Mouse (Mus musculus) ovary, adult 10 weeks (tissue): ENCODE results near the gene Brd3os. TPM values are rescaled to one million over a fixed set of nuclear protein-coding genes. Genes with fewer than 3 reads are reported as not detected.

Experiments
- polyA plus RNA-seq: library from polyadenylated mRNA; stranded (reverse); fragments of 350-450 nt; fragmentation: Illumina TruSeq; extraction: RNeasy Lipid Tissue Mini Kit (QIAGEN cat#74804); gene quantifications from one replicate; pipeline ENCODE4 v1.2.3, GENCODE M21; 2014

The Brd3os gene
- polyA plus RNA-seq = 3.2 TPM

GRCm38 (mm10) chr2:27441767-27442707 lies at the start of gene Brd3os:
TSS of gene Brd3os (plus strand) at chr2:27442324.

DNA sequence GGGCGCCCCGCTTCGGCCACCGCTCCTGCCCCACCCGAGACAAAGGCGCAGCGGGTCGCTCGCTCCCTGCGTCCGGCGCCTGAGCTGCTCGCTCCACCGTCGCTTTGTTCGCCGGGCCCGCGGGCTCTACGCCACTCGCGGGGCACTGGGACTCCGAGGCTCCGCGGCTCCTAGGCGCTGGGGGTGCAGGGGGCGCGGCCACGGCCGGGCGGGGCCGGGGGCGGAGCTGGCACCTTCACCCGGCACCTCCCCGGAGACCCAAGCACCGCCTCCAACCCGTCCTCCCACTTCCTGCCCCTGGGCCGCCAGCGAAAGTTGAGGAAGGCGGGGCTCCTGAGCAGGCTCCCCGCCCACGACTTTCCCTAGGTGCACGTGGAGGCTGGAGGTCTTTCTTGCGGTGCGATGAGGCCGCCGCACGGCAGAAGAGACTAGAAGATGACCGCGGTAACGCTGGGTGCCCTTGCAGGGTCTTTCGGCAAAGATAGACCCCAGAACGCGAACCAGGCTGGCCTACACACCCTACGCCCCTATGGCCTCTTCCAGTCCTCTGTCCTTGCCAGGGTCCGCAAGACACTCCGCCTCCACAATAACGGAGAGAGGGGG lies 15.2 kb upstream of the Brd3os start, which contains the start of gene Vav2:
Gene Vav2 (minus strand): TSS at position 179 of the 603 bp plus-strand sequence.

Other genes starting within 250 kb of the Brd3os start
- 2.1 TPM for gene Sardh, start 194.0 kb upstream of the Brd3os start, polyA plus RNA-seq
- 3.9 TPM for gene Vav2, start 15.3 kb upstream of the Brd3os start, polyA plus RNA-seq
- gene Brd3, start 65.3 kb downstream of the Brd3os start, polyA plus RNA-seq = 37.3 TPM
- 20.4 TPM for gene Wdr5, start 72.8 kb downstream of the Brd3os start, polyA plus RNA-seq
- gene Rxra, start 234.1 kb downstream of the Brd3os start, polyA plus RNA-seq = 4.3 TPM